Mouse (Mus musculus): Measurements from ENCODE around the gene Cd34. TPM values are rescaled to one million over a fixed set of nuclear protein-coding genes. Genes with fewer than 3 reads are reported as not detected.

Gene Cd34
- polyA plus RNA-seq, 1 experiment from 2014 or later, result 6.4 TPM

DNA sequence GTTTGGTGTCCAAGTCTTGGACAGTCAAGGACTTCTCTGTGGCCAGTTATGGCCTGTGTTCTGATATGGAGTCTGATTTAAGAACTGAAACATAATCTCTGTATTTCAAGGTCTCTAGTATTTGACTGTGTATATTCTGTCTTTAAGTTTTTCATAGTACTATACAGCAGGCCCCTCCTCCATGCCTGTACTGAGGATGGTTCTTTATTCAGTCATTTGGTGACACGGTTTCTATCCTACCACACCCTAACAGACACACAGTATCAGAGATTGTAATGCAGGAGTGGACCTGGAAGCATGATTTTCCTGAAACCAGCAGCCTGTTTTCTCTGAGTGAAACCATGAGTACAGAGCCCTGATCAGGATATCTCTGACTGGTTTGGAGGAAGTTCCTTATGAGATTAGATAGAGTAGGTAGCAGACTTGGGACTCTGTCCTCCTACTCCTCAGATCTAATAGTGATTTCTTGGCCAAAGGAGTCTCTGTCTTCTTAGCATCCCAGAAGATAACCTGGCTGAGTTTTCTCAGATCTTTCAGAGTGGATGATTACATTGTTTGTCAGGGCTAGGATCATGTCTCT is 54.9 kb downstream of the Cd34 start:
- no peak overlapping the region for H3K27ac ChIP-seq (ENCODE audit: low read depth)
- no peak overlapping the region for H3K4me3 ChIP-seq (ENCODE audit: low read depth, low read length)
- H3K4me2 ChIP-seq (ENCODE audit: low read depth, low read length), result no peak overlapping the region
- no peak for DNase-seq
- H3K4me1 ChIP-seq (ENCODE audit: insufficient read depth), result peaks cover 12% of the 10 kb centered on the region
- no peaks in the 10 kb centered on the region for H3K36me3 ChIP-seq (replicated peaks; ENCODE audit: insufficient read depth, low read length)
- no peaks in the 10 kb centered on the region for H3K9me3 ChIP-seq (ENCODE audit: low read length)
- 40% methylated on average over 1 of the region's 1 CpGs for WGBS (ENCODE audit: insufficient replicate concordance)
- no peak for ATAC-seq
- no peak overlapping the region for H3K9ac ChIP-seq (replicated peaks)
- no peak for TF ChIP-seq CTCF (IDR thresholded peaks at IDR 0.05; ENCODE audit: low read depth)
- TF ChIP-seq EP300 (IDR thresholded peaks at IDR 0.05; ENCODE audit: low read depth), result no peak
- H3K27me3 ChIP-seq (ENCODE audit: insufficient read depth, low read length), result no peaks in the 10 kb centered on the region

GRCm38 (mm10) chr1:194994262-194994661 is 55.6 kb downstream of the Cd34 start:
- Histone ChIP-seq H3K4me3 (ENCODE audit: low read depth, low read length) (no peak overlapping the region), H3K27ac (ENCODE audit: low read depth) (no peak overlapping the region), H3K36me3 (replicated peaks; ENCODE audit: insufficient read depth, low read length) (no peaks in the 10 kb centered on the region), H3K27me3 (ENCODE audit: insufficient read depth, low read length) (no peaks in the 10 kb centered on the region), H3K4me1 (ENCODE audit: insufficient read depth) (peaks cover 12% of the 10 kb centered on the region), H3K9me3 (ENCODE audit: low read length) (no peaks in the 10 kb centered on the region), H3K4me2 (ENCODE audit: low read depth, low read length) (no peak overlapping the region), H3K9ac (replicated peaks) (no peak overlapping the region)
- ATAC-seq (no peak), DNase-seq (no peak)
- 68% methylated on average over 5 of the region's 5 CpGs for WGBS (ENCODE audit: insufficient replicate concordance)
- no peak for TF ChIP-seq EP300 (IDR thresholded peaks at IDR 0.05; ENCODE audit: low read depth)
- TF ChIP-seq CTCF (IDR thresholded peaks at IDR 0.05; ENCODE audit: low read depth), result no peak

- Histone ChIP-seq H3K27me3 (ENCODE audit: insufficient read depth, low read length) (no peaks in the 10 kb centered on the region), H3K36me3 (replicated peaks; ENCODE audit: insufficient read depth, low read length) (no peaks in the 10 kb centered on the region), H3K9me3 (ENCODE audit: low read length) (no peaks in the 10 kb centered on the region), H3K4me1 (ENCODE audit: insufficient read depth) (peaks cover 12% of the 10 kb centered on the region), H3K9ac (replicated peaks) (no peak overlapping the region), H3K27ac (ENCODE audit: low read depth) (peak overlapping the region; percentile 29; the same call in 1 of the 2 replicates), H3K4me3 (ENCODE audit: low read depth, low read length) (no peak overlapping the region), H3K4me2 (ENCODE audit: low read depth, low read length) (no peak overlapping the region)
- ATAC-seq (peak; percentile 92), DNase-seq (peak; percentile 43)
- no peak for TF ChIP-seq CTCF (IDR thresholded peaks at IDR 0.05; ENCODE audit: low read depth)
- peak; percentile 78 for TF ChIP-seq EP300 (IDR thresholded peaks at IDR 0.05; ENCODE audit: low read depth)
- WGBS (ENCODE audit: insufficient replicate concordance), result 57% methylated on average over 2 of the region's 2 CpGs
Measured at GRCm38 (mm10) chr1:194995196-194995595, 56.6 kb downstream of the Cd34 start.

DNA sequence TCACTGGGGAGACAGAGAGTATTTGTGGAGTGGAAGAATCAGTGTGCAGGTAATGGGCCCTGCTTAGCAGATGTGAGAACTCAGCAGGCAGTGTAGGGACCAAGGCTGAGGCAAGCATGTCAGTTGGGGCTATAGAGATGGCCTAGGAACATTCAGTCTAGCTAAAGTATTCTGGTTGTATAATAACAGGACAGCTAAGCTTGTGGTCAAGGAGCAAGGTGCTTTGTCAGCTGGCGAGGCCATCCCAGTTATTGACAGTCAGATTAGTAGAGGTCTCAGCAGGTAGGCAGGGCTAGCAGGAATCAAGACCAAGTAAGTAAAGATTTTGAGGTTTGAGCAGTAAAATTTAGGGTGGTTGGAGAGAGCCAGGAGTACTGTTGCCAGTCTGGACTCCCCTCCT is 59.8 kb downstream of the Cd34 start:
- no peak for TF ChIP-seq EP300 (IDR thresholded peaks at IDR 0.05; ENCODE audit: low read depth)
- H3K27me3 ChIP-seq (ENCODE audit: insufficient read depth, low read length), result no peaks in the 10 kb centered on the region
- no peak overlapping the region for H3K4me2 ChIP-seq (ENCODE audit: low read depth, low read length)
- H3K4me3 ChIP-seq (ENCODE audit: low read depth, low read length), result no peak overlapping the region
- H3K27ac ChIP-seq (ENCODE audit: low read depth), result no peak overlapping the region
- H3K4me1 ChIP-seq (ENCODE audit: insufficient read depth), result peaks cover 7% of the 10 kb centered on the region
- DNase-seq (no peak), ATAC-seq (no peak)
- WGBS (ENCODE audit: insufficient replicate concordance), result 79% methylated on average over 1 of the region's 1 CpGs
- no peaks in the 10 kb centered on the region for H3K36me3 ChIP-seq (replicated peaks; ENCODE audit: insufficient read depth, low read length)
- no peak overlapping the region for H3K9ac ChIP-seq (replicated peaks)
- no peaks in the 10 kb centered on the region for H3K9me3 ChIP-seq (ENCODE audit: low read length)

GRCm38 (mm10) chr1:195003328-195003727 is 64.7 kb downstream of the Cd34 start:
- no peaks in the 10 kb centered on the region for H3K4me1 ChIP-seq (ENCODE audit: insufficient read depth)
- ATAC-seq (no peak), DNase-seq (no peak)
- H3K4me3 ChIP-seq (ENCODE audit: low read depth, low read length), result no peak overlapping the region
- no peaks in the 10 kb centered on the region for H3K36me3 ChIP-seq (replicated peaks; ENCODE audit: insufficient read depth, low read length)
- H3K27ac ChIP-seq (ENCODE audit: low read depth), result no peak overlapping the region
- no peaks in the 10 kb centered on the region for H3K27me3 ChIP-seq (ENCODE audit: insufficient read depth, low read length)
- TF ChIP-seq CTCF (IDR thresholded peaks at IDR 0.05; ENCODE audit: low read depth) (no peak), EP300 (IDR thresholded peaks at IDR 0.05; ENCODE audit: low read depth) (no peak)
- no peak overlapping the region for H3K9ac ChIP-seq (replicated peaks)
- 76% methylated on average over 4 of the region's 4 CpGs for WGBS (ENCODE audit: insufficient replicate concordance)
- no peaks in the 10 kb centered on the region for H3K9me3 ChIP-seq (ENCODE audit: low read length)
- H3K4me2 ChIP-seq (ENCODE audit: low read depth, low read length), result no peak overlapping the region

GRCm38 (mm10) chr1:195004194-195004593 is 65.6 kb downstream of the Cd34 start:
- no peaks in the 10 kb centered on the region for H3K4me1 ChIP-seq (ENCODE audit: insufficient read depth)

DNA sequence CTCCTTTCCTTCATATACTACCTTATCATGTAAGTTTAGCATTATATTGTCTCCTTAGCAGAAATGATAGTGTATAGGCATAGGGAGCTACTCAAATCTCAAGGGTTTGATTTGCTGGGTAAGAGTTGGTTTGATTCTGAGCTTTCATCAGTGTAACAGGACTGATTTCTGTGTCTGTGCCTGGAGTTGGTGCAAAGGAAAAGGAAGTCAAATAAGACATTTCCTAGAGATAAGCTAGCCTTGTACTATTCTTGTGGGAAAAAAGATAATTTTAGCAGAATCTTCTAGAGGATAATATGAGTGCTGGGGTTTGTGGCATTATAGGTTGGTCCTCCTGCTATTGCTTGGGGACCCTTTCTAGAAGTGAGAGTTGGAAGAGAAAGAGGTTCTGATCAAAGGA is 67.6 kb downstream of the Cd34 start:
- Histone ChIP-seq H3K9me3 (ENCODE audit: low read length) (no peaks in the 10 kb centered on the region), H3K27ac (ENCODE audit: low read depth) (no peak overlapping the region), H3K27me3 (ENCODE audit: insufficient read depth, low read length) (no peaks in the 10 kb centered on the region), H3K4me1 (ENCODE audit: insufficient read depth) (no peaks in the 10 kb centered on the region), H3K9ac (replicated peaks) (no peak overlapping the region), H3K4me2 (ENCODE audit: low read depth, low read length) (no peak overlapping the region), H3K4me3 (ENCODE audit: low read depth, low read length) (no peak overlapping the region), H3K36me3 (replicated peaks; ENCODE audit: insufficient read depth, low read length) (no peaks in the 10 kb centered on the region)
- ATAC-seq, result no peak
- TF ChIP-seq EP300 (IDR thresholded peaks at IDR 0.05; ENCODE audit: low read depth) (no peak), CTCF (IDR thresholded peaks at IDR 0.05; ENCODE audit: low read depth) (no peak)
- DNase-seq, result no peak

More at GRCm38 (mm10) chr1:195004194-195004593, 65.6 kb downstream of the Cd34 start:
- TF ChIP-seq CTCF (IDR thresholded peaks at IDR 0.05; ENCODE audit: low read depth), result no peak
- no peak for TF ChIP-seq EP300 (IDR thresholded peaks at IDR 0.05; ENCODE audit: low read depth)
- Histone ChIP-seq H3K4me2 (ENCODE audit: low read depth, low read length) (no peak overlapping the region), H3K27me3 (ENCODE audit: insufficient read depth, low read length) (no peaks in the 10 kb centered on the region), H3K4me3 (ENCODE audit: low read depth, low read length) (no peak overlapping the region), H3K9me3 (ENCODE audit: low read length) (no peaks in the 10 kb centered on the region), H3K9ac (replicated peaks) (no peak overlapping the region), H3K36me3 (replicated peaks; ENCODE audit: insufficient read depth, low read length) (no peaks in the 10 kb centered on the region), H3K27ac (ENCODE audit: low read depth) (no peak overlapping the region)
- DNase-seq (no peak), ATAC-seq (no peak)
- 35% methylated on average over 1 of the region's 1 CpGs for WGBS (ENCODE audit: insufficient replicate concordance)

Other genes with a start within 250 kb of the Cd34 start
- 0.30 and 0.36 TPM in 2 replicates for gene Cd46, start 153.4 kb downstream of the Cd34 start, polyA plus RNA-seq (2015; fragmentation: Nextera tagmentation; extraction: Ambion mirVana)
- gene Cr1l, start 192.8 kb downstream of the Cd34 start, polyA plus RNA-seq (2015; fragmentation: Nextera tagmentation; extraction: Ambion mirVana), result 57.4 and 57.7 TPM in 2 replicates
- 0.04 and 0.20 TPM in 2 replicates for gene Cr2, start 237.9 kb downstream of the Cd34 start, polyA plus RNA-seq (2015; fragmentation: Nextera tagmentation; extraction: Ambion mirVana)

Data from liver, postnatal 0 days (tissue).